Mouse (Mus musculus): ENCODE data around the gene Ufsp2. TPM values are rescaled to one million over a fixed set of nuclear protein-coding genes. Genes with fewer than 3 reads are reported as not detected.

Ufsp2 gene
- total and polyA plus RNA-seq, 3 experiments, result 3.1 to 131 (median 82.8) TPM

GRCm38 (mm10) chr8:45995576-45995975 is 20.2 kb downstream of the Ufsp2 start:
- TF ChIP-seq GATA2 (IDR thresholded peaks at IDR 0.05; ENCODE audit: borderline replicate concordance, low read depth, low read length), result no peak
- TF ChIP-seq GATA1 (IDR thresholded peaks at IDR 0.05; ENCODE audit: borderline replicate concordance, low read length), result no peak
- TF ChIP-seq TAL1 (conservative IDR thresholded peaks at IDR 0.05; ENCODE audit: low read depth, low read length), result no peak
- no peak for TF ChIP-seq CTCF (IDR thresholded peaks at IDR 0.05; ENCODE audit: low read depth, low read length)
- TF ChIP-seq POLR2AphosphoS5 (IDR thresholded peaks at IDR 0.05; ENCODE audit: insufficient replicate concordance, low read depth, low read length), result no peak
- no peak overlapping the region for H3K4me3 ChIP-seq (ENCODE audit: low read depth, low read length)
- no peak for DNase-seq (ENCODE audit: low spot score)
- no peak for ATAC-seq (ENCODE audit: extremely low read depth, insufficient number of reproducible peaks, low FRiP score, poor library complexity, severe bottlenecking)
- H3K4me1 ChIP-seq (ENCODE audit: insufficient read depth, low read depth, low read length), result peaks cover 24% of the 10 kb centered on the region
- no peaks in the 10 kb centered on the region for H3K27me3 ChIP-seq (ENCODE audit: insufficient read depth, low read length)
- H3K36me3 ChIP-seq (replicated peaks), result peaks cover 58% of the 10 kb centered on the region
- H3K9me3 ChIP-seq (replicated peaks), result no peaks in the 10 kb centered on the region

- ATAC-seq (ENCODE audit: extremely low read depth, insufficient number of reproducible peaks, low FRiP score, poor library complexity, severe bottlenecking), result no peak
- peaks cover 40% of the 10 kb centered on the region for H3K4me1 ChIP-seq (ENCODE audit: insufficient read depth, low read depth, low read length)
- TF ChIP-seq CTCF (IDR thresholded peaks at IDR 0.05; ENCODE audit: low read depth, low read length) (no peak), POLR2AphosphoS5 (IDR thresholded peaks at IDR 0.05; ENCODE audit: insufficient replicate concordance, low read depth, low read length) (no peak), TAL1 (conservative IDR thresholded peaks at IDR 0.05; ENCODE audit: low read depth, low read length) (no peak), GATA2 (IDR thresholded peaks at IDR 0.05; ENCODE audit: borderline replicate concordance, low read depth, low read length) (no peak), GATA1 (IDR thresholded peaks at IDR 0.05; ENCODE audit: borderline replicate concordance, low read length) (no peak)
- H3K36me3 ChIP-seq (replicated peaks), result peaks cover 41% of the 10 kb centered on the region
- DNase-seq (ENCODE audit: low spot score), result no peak
- H3K4me3 ChIP-seq (ENCODE audit: low read depth, low read length), result peak overlapping the region; percentile 82
- H3K9me3 ChIP-seq (replicated peaks), result no peaks in the 10 kb centered on the region
- H3K27me3 ChIP-seq (ENCODE audit: insufficient read depth, low read length), result no peaks in the 10 kb centered on the region
Observed at GRCm38 (mm10) chr8:45998228-45998627, 22.9 kb downstream of the Ufsp2 start.

- Histone ChIP-seq H3K4me1 (ENCODE audit: insufficient read depth, low read depth, low read length) (peaks cover 40% of the 10 kb centered on the region), H3K36me3 (replicated peaks) (peaks cover 33% of the 10 kb centered on the region), H3K4me3 (ENCODE audit: low read depth, low read length) (peak within 1 kb of the TSS; percentile 82), H3K9me3 (replicated peaks) (no peaks in the 10 kb centered on the region), H3K27me3 (ENCODE audit: insufficient read depth, low read length) (no peaks in the 10 kb centered on the region)
- TF ChIP-seq GATA1 (IDR thresholded peaks at IDR 0.05; ENCODE audit: borderline replicate concordance, low read length) (no peak), POLR2AphosphoS5 (IDR thresholded peaks at IDR 0.05; ENCODE audit: insufficient replicate concordance, low read depth, low read length) (peak; percentile 21; the same call in 1 of the 2 replicates)
- DNase-seq (ENCODE audit: low spot score) (no peak), ATAC-seq (ENCODE audit: extremely low read depth, insufficient number of reproducible peaks, low FRiP score, poor library complexity, severe bottlenecking) (no peak)
Observed at GRCm38 (mm10) chr8:45999138-45999783, 23.9 kb downstream of the Ufsp2 start, which contains the start of gene Lrp2bp. Gene Lrp2bp (plus strand): TSS chr8:45999303.

- no peaks in the 10 kb centered on the region for H3K9me3 ChIP-seq (replicated peaks)
- peaks cover 29% of the 10 kb centered on the region for H3K36me3 ChIP-seq (replicated peaks)
- DNase-seq (ENCODE audit: low spot score), result peak; percentile 98
- ATAC-seq (ENCODE audit: extremely low read depth, insufficient number of reproducible peaks, low FRiP score, poor library complexity, severe bottlenecking), result peak; percentile 90
- no peaks in the 10 kb centered on the region for H3K27me3 ChIP-seq (ENCODE audit: insufficient read depth, low read length)
- peak overlapping the region; percentile 82 for H3K4me3 ChIP-seq (ENCODE audit: low read depth, low read length)
- H3K4me1 ChIP-seq (ENCODE audit: insufficient read depth, low read depth, low read length), result peaks cover 42% of the 10 kb centered on the region
- no peak for TF ChIP-seq GATA2 (IDR thresholded peaks at IDR 0.05; ENCODE audit: borderline replicate concordance, low read depth, low read length)
- TF ChIP-seq POLR2AphosphoS5 (IDR thresholded peaks at IDR 0.05; ENCODE audit: insufficient replicate concordance, low read depth, low read length), result no peak
- no peak for TF ChIP-seq TAL1 (conservative IDR thresholded peaks at IDR 0.05; ENCODE audit: low read depth, low read length)
Observed at GRCm38 (mm10) chr8:45999784-46000705, 24.7 kb downstream of the Ufsp2 start.

- DNase-seq (ENCODE audit: low spot score) (no peak), ATAC-seq (ENCODE audit: extremely low read depth, insufficient number of reproducible peaks, low FRiP score, poor library complexity, severe bottlenecking) (no peak; the same call in 1 of the 2 replicates)
- Histone ChIP-seq H3K4me1 (ENCODE audit: insufficient read depth, low read depth, low read length) (peaks cover 35% of the 10 kb centered on the region), H3K27me3 (ENCODE audit: insufficient read depth, low read length) (peaks cover under 1% of the 10 kb centered on the region; the same call in 1 of the 2 replicates), H3K36me3 (replicated peaks) (no peaks in the 10 kb centered on the region), H3K4me3 (ENCODE audit: low read depth, low read length) (no peak within 1 kb of the TSS; the same call in 1 of the 2 replicates), H3K9me3 (replicated peaks) (no peaks in the 10 kb centered on the region; the same call in 1 of the 2 replicates)
- TF ChIP-seq POLR2AphosphoS5 (IDR thresholded peaks at IDR 0.05; ENCODE audit: insufficient replicate concordance, low read depth, low read length), result no peak
- no peak for TF ChIP-seq CTCF (IDR thresholded peaks at IDR 0.05; ENCODE audit: low read depth, low read length)
- no peak for TF ChIP-seq GATA1 (IDR thresholded peaks at IDR 0.05; ENCODE audit: borderline replicate concordance, low read length)
- no peak for TF ChIP-seq GATA2 (IDR thresholded peaks at IDR 0.05; ENCODE audit: borderline replicate concordance, low read depth, low read length)
- TF ChIP-seq TAL1 (conservative IDR thresholded peaks at IDR 0.05; ENCODE audit: low read depth, low read length), result no peak
Observed at GRCm38 (mm10) chr8:46005596-46005995, 30.3 kb downstream of the Ufsp2 start, which contains the start of gene Ankrd37. Gene Ankrd37 (minus strand): TSS chr8:46005707.

- DNase-seq (ENCODE audit: low spot score) (no peak), ATAC-seq (ENCODE audit: extremely low read depth, insufficient number of reproducible peaks, low FRiP score, poor library complexity, severe bottlenecking) (no peak)
- Histone ChIP-seq H3K4me1 (ENCODE audit: insufficient read depth, low read depth, low read length) (peaks cover 32% of the 10 kb centered on the region), H3K9me3 (replicated peaks) (no peaks in the 10 kb centered on the region; the same call in 1 of the 2 replicates), H3K4me3 (ENCODE audit: low read depth, low read length) (no peak overlapping the region), H3K36me3 (replicated peaks) (no peaks in the 10 kb centered on the region), H3K27me3 (ENCODE audit: insufficient read depth, low read length) (peaks cover 3% of the 10 kb centered on the region; the same call in 1 of the 2 replicates)
- TF ChIP-seq POLR2AphosphoS5 (IDR thresholded peaks at IDR 0.05; ENCODE audit: insufficient replicate concordance, low read depth, low read length) (no peak), CTCF (IDR thresholded peaks at IDR 0.05; ENCODE audit: low read depth, low read length) (no peak), GATA2 (IDR thresholded peaks at IDR 0.05; ENCODE audit: borderline replicate concordance, low read depth, low read length) (no peak), GATA1 (IDR thresholded peaks at IDR 0.05; ENCODE audit: borderline replicate concordance, low read length) (no peak), TAL1 (conservative IDR thresholded peaks at IDR 0.05; ENCODE audit: low read depth, low read length) (no peak)
Observed at GRCm38 (mm10) chr8:46007050-46007672, 31.8 kb downstream of the Ufsp2 start.

All from G1E (cell line).